ENCODE assay signal across 12 mouse cellular contexts in genomic region chr9:60510876-60511275, GRCm38 (mm10). TPM values are rescaled to one million over a fixed set of nuclear protein-coding genes. Genes with fewer than 3 reads are reported as not detected.
DNase-seq lines count a peak whose midpoint lies in the region; ATAC-seq lines count a peak whose summit lies in the region.
"Had no signal": no experiment of that assay in that cellular context is flagged by ENCODE, and none has a peak within 500 bp of the region (broad histone marks: within the 10 kb centered on the region; RNA-seq: fewer than 3 reads in every experiment).

No protein-coding gene starts in this region.

- H3K4me1 ChIP-seq in kidney, embryonic 16.5 days (ENCODE audit: insufficient read depth, low read length) = peaks cover 37% of the 10 kb centered on the region
- H3K4me1 ChIP-seq: liver, embryonic 15.5 days had no signal

- no peaks in the 10 kb centered on the region for H3K9me3 ChIP-seq in kidney, embryonic 16.5 days (ENCODE audit: low read length)
- H3K9me3 ChIP-seq: liver, embryonic 15.5 days had no signal

- no peak overlapping the region for H3K4me3 ChIP-seq in kidney, embryonic 16.5 days (ENCODE audit: low read length)
- H3K4me3 ChIP-seq: liver, embryonic 15.5 days had no signal

- H3K27me3 ChIP-seq in kidney, embryonic 16.5 days (ENCODE audit: insufficient read depth, low read length) = no peaks in the 10 kb centered on the region
- H3K27me3 ChIP-seq: liver, embryonic 15.5 days had no signal

- H3K36me3 ChIP-seq in kidney, embryonic 16.5 days (ENCODE audit: insufficient read depth, low read length) = peaks cover 6% of the 10 kb centered on the region
- H3K36me3 ChIP-seq: liver, embryonic 15.5 days had no signal

- 32% methylated on average over 6 of the region's 6 CpGs for WGBS in kidney, embryonic 16.5 days

- DNase-seq in embryo, embryonic 9.5 days (ENCODE audit: extremely low spot score) = peak; percentile 9
- no peak for DNase-seq in embryo, embryonic 11 days
- peak; percentile 19 for DNase-seq in ovary, postnatal 36 days (ENCODE audit: low spot score)
- DNase-seq in ovary, postnatal 10 days (ENCODE audit: low spot score) = no peak
- no peak for DNase-seq in urinary bladder, postnatal 14 days (ENCODE audit: low spot score)
- no peak for DNase-seq in left cerebral cortex, adult 8-10 months (ENCODE audit: low spot score in 2 of 2)
- no peak for DNase-seq in left cerebral cortex, postnatal 14 days (ENCODE audit: low spot score in 2 of 2)
- DNase-seq: midbrain, embryonic 14.5 days had no signal

- H3K27ac ChIP-seq in kidney, embryonic 16.5 days (ENCODE audit: low read length) = peak overlapping the region; percentile 5; the same call in 1 of the 2 replicates
- H3K27ac ChIP-seq: liver, embryonic 15.5 days had no signal

- ATAC-seq in kidney, embryonic 16.5 days (ENCODE audit: low FRiP score, low TSS enrichment) = peak; percentile 85
- ATAC-seq: forebrain, embryonic 16.5 days had no signal

- H3K4me2 ChIP-seq in kidney, embryonic 16.5 days (replicated peaks; ENCODE audit: low read depth, low read length) = no peak overlapping the region
- H3K4me2 ChIP-seq: liver, embryonic 15.5 days had no signal

- H3K9ac ChIP-seq in kidney, embryonic 16.5 days (replicated peaks; ENCODE audit: low read length) = no peak overlapping the region
- H3K9ac ChIP-seq: liver, embryonic 15.5 days had no signal

- intact Hi-C loops in left cerebral cortex, postnatal 14 days (cut with DNase I) = no loop called here

RNA-seq across cellular contexts. Expression of gene Thsd4, which starts 11.0 kb away (rescaled TPM):
- 24.5 and 27.8 TPM in 2 replicates for polyA plus RNA-seq in kidney, embryonic 16.5 days (2015; fragmentation: Nextera tagmentation; extraction: Ambion mirVana)
- 1 to 10 TPM; 5.3 to 6.3 (median 5.9) TPM for total RNA-seq in left cerebral cortex, adult 8-10 months (2022)
- total RNA-seq in left cerebral cortex, postnatal 14 days (2021) = 1 to 10 TPM; 7.5 to 8.9 TPM
- total RNA-seq: granulocyte monocyte progenitor cell, adult 5-6 weeks had no signal

Comparison
In these comparisons a context has a peak if more than half of its experiments do, and no peak if none do; other contexts are left out.
1. DNase-seq: peak in embryo, embryonic 9.5 days (single experiment) and ovary, postnatal 36 days (single experiment); none in embryo, embryonic 11 days (single experiment), ovary, postnatal 10 days (single experiment), urinary bladder, postnatal 14 days (single experiment), left cerebral cortex, adult 8-10 months (0 of 2) and left cerebral cortex, postnatal 14 days (0 of 2).